Mouse (Mus musculus): ENCODE measurements around the gene Cdyl. TPM values are rescaled to one million over a fixed set of nuclear protein-coding genes. Genes with fewer than 3 reads are reported as not detected.

The Cdyl gene
- polyA plus RNA-seq, 1 experiment from 2014 or later: 8.2 TPM

DNA sequence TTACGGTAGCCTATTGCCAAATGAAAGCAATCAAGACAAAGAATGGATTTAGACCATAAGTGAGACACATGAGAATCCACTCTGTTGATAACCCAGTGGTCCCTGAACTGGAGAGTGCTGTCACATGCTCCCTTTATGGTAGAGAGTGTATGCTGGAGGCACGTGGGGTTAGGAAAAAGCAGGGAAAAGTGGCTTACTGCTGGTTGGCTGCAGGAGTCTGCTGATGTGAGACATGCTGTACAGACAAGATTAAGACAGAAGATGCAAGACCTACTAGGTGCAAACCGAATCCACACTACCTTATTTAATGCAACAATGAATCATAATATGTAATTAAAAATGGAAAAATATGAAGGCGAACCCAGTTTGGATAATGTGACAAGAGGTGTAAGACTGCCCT, 129.9 kb downstream of the Cdyl start:
- WGBS: 88% methylated on average over 4 of the region's 4 CpGs
- H3K9ac ChIP-seq (replicated peaks; ENCODE audit: low read length): no peak overlapping the region
- H3K9me3 ChIP-seq (ENCODE audit: low read length): no peaks in the 10 kb centered on the region
- no peak overlapping the region for H3K4me2 ChIP-seq (replicated peaks; ENCODE audit: low read depth, low read length)
- H3K36me3 ChIP-seq (ENCODE audit: insufficient read depth, low read length): no peaks in the 10 kb centered on the region
- ATAC-seq (ENCODE audit: low FRiP score, low TSS enrichment): no peak
- H3K4me3 ChIP-seq (ENCODE audit: low read length): no peak overlapping the region
- peaks cover 20% of the 10 kb centered on the region for H3K4me1 ChIP-seq (ENCODE audit: insufficient read depth, low read length)
- H3K27ac ChIP-seq (ENCODE audit: low read length): no peak overlapping the region
- H3K27me3 ChIP-seq (ENCODE audit: insufficient read depth, low read length): no peaks in the 10 kb centered on the region

GRCm38 (mm10) chr13:35790431-35790830, 130.8 kb downstream of the Cdyl start:
- Histone ChIP-seq H3K9ac (replicated peaks; ENCODE audit: low read length) (no peak overlapping the region), H3K27ac (ENCODE audit: low read length) (no peak overlapping the region), H3K4me2 (replicated peaks; ENCODE audit: low read depth, low read length) (no peak overlapping the region), H3K27me3 (ENCODE audit: insufficient read depth, low read length) (no peaks in the 10 kb centered on the region), H3K36me3 (ENCODE audit: insufficient read depth, low read length) (no peaks in the 10 kb centered on the region), H3K4me3 (ENCODE audit: low read length) (no peak overlapping the region), H3K9me3 (ENCODE audit: low read length) (no peaks in the 10 kb centered on the region), H3K4me1 (ENCODE audit: insufficient read depth, low read length) (peaks cover 20% of the 10 kb centered on the region)
- no peak for ATAC-seq (ENCODE audit: low FRiP score, low TSS enrichment)
- WGBS: 70% methylated on average over 4 of the region's 4 CpGs

DNA sequence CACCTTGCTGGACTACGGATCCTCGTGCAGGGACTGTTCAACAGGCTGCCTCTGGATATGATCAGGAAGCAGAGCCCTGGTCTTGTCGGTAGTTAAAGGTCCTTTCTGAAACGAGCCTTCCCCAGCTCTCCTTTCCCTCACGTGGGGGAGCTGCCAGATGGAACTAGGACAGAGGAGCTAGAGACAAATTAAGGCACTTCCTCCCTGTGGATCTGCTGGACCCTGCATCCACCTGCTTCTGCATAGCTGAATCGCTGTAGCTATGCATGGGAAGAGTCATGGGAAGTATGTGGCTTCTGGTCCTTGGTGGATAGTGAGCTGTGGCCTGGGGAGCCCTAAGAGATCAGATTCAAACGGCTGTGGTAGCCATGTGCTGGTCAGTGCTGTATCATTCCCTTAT, 134.7 kb downstream of the Cdyl start:
- Histone ChIP-seq H3K4me1 (ENCODE audit: insufficient read depth, low read length) (peaks cover 28% of the 10 kb centered on the region), H3K4me2 (replicated peaks; ENCODE audit: low read depth, low read length) (no peak overlapping the region), H3K36me3 (ENCODE audit: insufficient read depth, low read length) (no peaks in the 10 kb centered on the region), H3K4me3 (ENCODE audit: low read length) (no peak overlapping the region), H3K27me3 (ENCODE audit: insufficient read depth, low read length) (no peaks in the 10 kb centered on the region), H3K27ac (ENCODE audit: low read length) (no peak overlapping the region), H3K9me3 (ENCODE audit: low read length) (no peaks in the 10 kb centered on the region), H3K9ac (replicated peaks; ENCODE audit: low read length) (no peak overlapping the region)
- 39% methylated on average over 7 of the region's 7 CpGs for WGBS
- no peak for ATAC-seq (ENCODE audit: low FRiP score, low TSS enrichment)

- WGBS: 58% methylated on average over 4 of the region's 4 CpGs
- Histone ChIP-seq H3K9ac (replicated peaks; ENCODE audit: low read length) (no peak overlapping the region), H3K36me3 (ENCODE audit: insufficient read depth, low read length) (no peaks in the 10 kb centered on the region), H3K4me2 (replicated peaks; ENCODE audit: low read depth, low read length) (no peak overlapping the region), H3K4me1 (ENCODE audit: insufficient read depth, low read length) (peaks cover 31% of the 10 kb centered on the region), H3K27me3 (ENCODE audit: insufficient read depth, low read length) (no peaks in the 10 kb centered on the region), H3K4me3 (ENCODE audit: low read length) (no peak overlapping the region), H3K27ac (ENCODE audit: low read length) (no peak overlapping the region), H3K9me3 (ENCODE audit: low read length) (no peaks in the 10 kb centered on the region)
- no peak for ATAC-seq (ENCODE audit: low FRiP score, low TSS enrichment)
Measured at GRCm38 (mm10) chr13:35794774-35795173, 135.1 kb downstream of the Cdyl start.

- WGBS: 61% methylated on average over 2 of the region's 2 CpGs
- H3K9ac ChIP-seq (replicated peaks; ENCODE audit: low read length): no peak overlapping the region
Measured at GRCm38 (mm10) chr13:35795887-35796286, 136.3 kb downstream of the Cdyl start.

DNA sequence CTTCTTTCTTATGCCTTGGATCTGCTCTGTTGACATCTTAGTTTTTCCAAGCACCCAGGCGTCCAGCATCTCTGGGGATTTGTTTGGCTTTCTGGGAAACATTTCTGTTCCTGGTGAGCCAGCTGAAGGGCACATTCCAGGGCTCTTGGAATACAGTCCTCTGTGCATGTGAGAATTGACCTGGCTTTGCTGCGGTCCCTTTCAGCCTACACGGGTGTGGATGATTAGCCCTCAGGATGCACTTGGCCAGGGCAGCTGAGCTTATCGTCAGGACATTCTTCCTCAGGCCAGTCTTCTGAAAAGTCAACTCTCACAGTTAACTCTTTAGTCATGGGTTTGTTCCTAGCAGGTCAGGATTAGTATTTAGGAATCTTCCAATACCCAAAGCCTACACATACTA, 136.7 kb downstream of the Cdyl start:
- no peak for ATAC-seq (ENCODE audit: low FRiP score, low TSS enrichment)
- no peaks in the 10 kb centered on the region for H3K36me3 ChIP-seq (ENCODE audit: insufficient read depth, low read length)
- WGBS: 32% methylated on average over 4 of the region's 4 CpGs
- H3K9me3 ChIP-seq (ENCODE audit: low read length): no peaks in the 10 kb centered on the region
- no peak overlapping the region for H3K4me3 ChIP-seq (ENCODE audit: low read length)
- H3K4me1 ChIP-seq (ENCODE audit: insufficient read depth, low read length): peaks cover 35% of the 10 kb centered on the region
- H3K27ac ChIP-seq (ENCODE audit: low read length): no peak overlapping the region
- H3K27me3 ChIP-seq (ENCODE audit: insufficient read depth, low read length): no peaks in the 10 kb centered on the region
- H3K9ac ChIP-seq (replicated peaks; ENCODE audit: low read length): no peak overlapping the region
- H3K4me2 ChIP-seq (replicated peaks; ENCODE audit: low read depth, low read length): no peak overlapping the region

More at GRCm38 (mm10) chr13:35795887-35796286, 136.3 kb downstream of the Cdyl start:
- H3K27ac ChIP-seq (ENCODE audit: low read length): no peak overlapping the region
- H3K36me3 ChIP-seq (ENCODE audit: insufficient read depth, low read length): no peaks in the 10 kb centered on the region
- peaks cover 35% of the 10 kb centered on the region for H3K4me1 ChIP-seq (ENCODE audit: insufficient read depth, low read length)
- no peak overlapping the region for H3K4me3 ChIP-seq (ENCODE audit: low read length)
- no peak for ATAC-seq (ENCODE audit: low FRiP score, low TSS enrichment)
- H3K27me3 ChIP-seq (ENCODE audit: insufficient read depth, low read length): no peaks in the 10 kb centered on the region
- H3K4me2 ChIP-seq (replicated peaks; ENCODE audit: low read depth, low read length): no peak overlapping the region
- H3K9me3 ChIP-seq (ENCODE audit: low read length): no peaks in the 10 kb centered on the region

DNA sequence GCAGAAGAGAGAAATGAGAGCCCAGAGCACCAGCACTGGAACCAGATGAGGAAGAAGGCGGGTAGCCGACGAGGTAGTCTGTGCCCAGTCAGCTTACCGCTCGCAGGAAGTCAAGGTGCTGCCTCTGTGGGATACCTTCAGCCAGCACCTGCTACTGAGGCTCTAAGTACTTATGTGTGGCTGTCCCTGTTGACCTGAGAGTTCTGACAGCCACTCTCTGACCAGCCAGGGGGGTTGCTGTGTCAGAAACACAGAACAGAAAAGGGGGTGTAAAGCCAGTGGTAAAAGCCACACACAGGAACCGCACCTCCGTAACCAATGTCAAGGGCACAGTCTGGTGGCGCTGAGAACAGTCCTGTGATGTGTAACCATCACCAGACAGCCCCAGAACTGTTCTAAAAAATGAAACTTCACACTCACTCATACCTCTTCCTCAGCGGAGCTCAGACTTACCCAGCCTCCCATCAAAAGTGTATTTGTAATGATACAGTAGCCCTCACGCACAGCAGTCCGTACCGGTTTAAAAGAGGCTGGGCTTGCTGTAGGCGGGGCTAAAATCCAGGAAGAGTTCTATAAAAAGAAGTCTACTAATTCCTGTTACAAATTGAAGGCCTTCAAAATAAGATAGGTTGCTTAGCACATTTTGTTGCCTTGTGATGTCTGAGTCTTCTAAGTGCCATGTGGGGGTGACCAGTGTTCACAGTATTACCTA, 138.3 kb downstream of the Cdyl start:
- H3K27me3 ChIP-seq (ENCODE audit: insufficient read depth, low read length): no peaks in the 10 kb centered on the region
- H3K9ac ChIP-seq (replicated peaks; ENCODE audit: low read length): no peak overlapping the region
- no peaks in the 10 kb centered on the region for H3K36me3 ChIP-seq (ENCODE audit: insufficient read depth, low read length)
- H3K9me3 ChIP-seq (ENCODE audit: low read length): no peaks in the 10 kb centered on the region
- H3K4me1 ChIP-seq (ENCODE audit: insufficient read depth, low read length): peaks cover 35% of the 10 kb centered on the region
- H3K27ac ChIP-seq (ENCODE audit: low read length): no peak overlapping the region
- ATAC-seq (ENCODE audit: low FRiP score, low TSS enrichment): no peak
- no peak overlapping the region for H3K4me2 ChIP-seq (replicated peaks; ENCODE audit: low read depth, low read length)
- no peak overlapping the region for H3K4me3 ChIP-seq (ENCODE audit: low read length)
- WGBS: 87% methylated on average over 13 of the region's 13 CpGs

DNA sequence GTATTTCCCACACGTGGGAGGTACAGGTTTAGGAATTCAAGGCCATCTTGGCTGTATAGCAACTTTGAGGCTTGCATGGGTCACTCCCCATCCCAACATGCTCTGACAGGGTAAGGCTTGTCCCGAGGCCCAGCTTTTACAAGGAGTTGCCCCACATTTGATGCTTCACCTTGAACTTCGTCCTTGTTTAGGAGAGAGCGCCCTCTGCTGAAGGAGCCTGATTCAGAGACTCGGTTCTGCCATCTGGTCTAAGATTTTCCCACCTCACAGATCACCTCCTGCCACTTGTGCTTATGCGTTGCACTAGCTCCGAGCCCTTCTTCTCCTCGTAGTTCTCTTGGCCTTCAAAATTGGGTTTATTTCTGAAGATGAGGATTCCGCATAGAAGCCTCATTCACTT, 139.0 kb downstream of the Cdyl start:
- Histone ChIP-seq H3K4me3 (ENCODE audit: low read length) (no peak overlapping the region), H3K4me1 (ENCODE audit: insufficient read depth, low read length) (peaks cover 32% of the 10 kb centered on the region), H3K36me3 (ENCODE audit: insufficient read depth, low read length) (no peaks in the 10 kb centered on the region), H3K9me3 (ENCODE audit: low read length) (no peaks in the 10 kb centered on the region), H3K27ac (ENCODE audit: low read length) (no peak overlapping the region), H3K4me2 (replicated peaks; ENCODE audit: low read depth, low read length) (no peak overlapping the region), H3K9ac (replicated peaks; ENCODE audit: low read length) (no peak overlapping the region), H3K27me3 (ENCODE audit: insufficient read depth, low read length) (no peaks in the 10 kb centered on the region)
- ATAC-seq (ENCODE audit: low FRiP score, low TSS enrichment): 0 out of 2 replicates have a peak, but pooled peaks have one; percentile 5
- WGBS: 62% methylated on average over 9 of the region's 9 CpGs

- 70% methylated on average over 7 of the region's 7 CpGs for WGBS
- Histone ChIP-seq H3K27ac (ENCODE audit: low read length) (no peak overlapping the region), H3K9me3 (ENCODE audit: low read length) (no peaks in the 10 kb centered on the region), H3K4me3 (ENCODE audit: low read length) (no peak overlapping the region), H3K9ac (replicated peaks; ENCODE audit: low read length) (no peak overlapping the region), H3K4me2 (replicated peaks; ENCODE audit: low read depth, low read length) (no peak overlapping the region), H3K27me3 (ENCODE audit: insufficient read depth, low read length) (no peaks in the 10 kb centered on the region), H3K4me1 (ENCODE audit: insufficient read depth, low read length) (peaks cover 20% of the 10 kb centered on the region), H3K36me3 (ENCODE audit: insufficient read depth, low read length) (peaks cover 2% of the 10 kb centered on the region; the same call in 1 of the 2 replicates)
- ATAC-seq (ENCODE audit: low FRiP score, low TSS enrichment): no peak
Measured at GRCm38 (mm10) chr13:35800270-35800669, 140.6 kb downstream of the Cdyl start.

- Histone ChIP-seq H3K36me3 (ENCODE audit: insufficient read depth, low read length) (peaks cover 2% of the 10 kb centered on the region; the same call in 1 of the 2 replicates), H3K27ac (ENCODE audit: low read length) (no peak overlapping the region), H3K4me2 (replicated peaks; ENCODE audit: low read depth, low read length) (no peak overlapping the region), H3K27me3 (ENCODE audit: insufficient read depth, low read length) (no peaks in the 10 kb centered on the region), H3K9ac (replicated peaks; ENCODE audit: low read length) (no peak overlapping the region), H3K4me3 (ENCODE audit: low read length) (no peak overlapping the region), H3K9me3 (ENCODE audit: low read length) (no peaks in the 10 kb centered on the region), H3K4me1 (ENCODE audit: insufficient read depth, low read length) (peaks cover 7% of the 10 kb centered on the region; the same call in 1 of the 2 replicates)
- no peak for ATAC-seq (ENCODE audit: low FRiP score, low TSS enrichment)
- 62% methylated on average over 3 of the region's 3 CpGs for WGBS
Measured at GRCm38 (mm10) chr13:35805727-35806126, 146.1 kb downstream of the Cdyl start.
